Mouse (Mus musculus) heart, adult 11 months (tissue): ENCODE measurements around the gene Trub2.
A peak's percentile ranks its signal among the peaks of the same experiment; 100 is the strongest.
"Not testable (repeated sequence)": the region's sequence is repeated elsewhere in the genome, so short reads cannot be mapped to it uniquely, and the experiment has no call there.

Experiments used
- DNase-seq: peaks from one replicate; pipeline ENCODE4 v3.0.0; 2022

Gene Trub2

GRCm38 (mm10) chr2:29787937-29788681, at the start of gene Trub2:
Trub2 (minus strand) TSS chr2:29788502.
- peak; percentile 98 for DNase-seq

- DNase-seq, result no peak
Measured at GRCm38 (mm10) chr2:29835391-29835899, 47.1 kb upstream of the Trub2 start.

GRCm38 (mm10) chr2:29833796-29834195, 45.5 kb upstream of the Trub2 start:
- no peak for DNase-seq

- no peak for DNase-seq
Measured at GRCm38 (mm10) chr2:29831106-29831505, 42.8 kb upstream of the Trub2 start.

GRCm38 (mm10) chr2:29827709-29828024, 39.4 kb upstream of the Trub2 start:
- no peak for DNase-seq

GRCm38 (mm10) chr2:29826926-29827708, 38.8 kb upstream of the Trub2 start:
- DNase-seq, result peak; percentile 100

GRCm38 (mm10) chr2:29826318-29826925, 38.1 kb upstream of the Trub2 start:
- no peak for DNase-seq

- DNase-seq, result peak; percentile 98
Measured at GRCm38 (mm10) chr2:29820025-29820817, 31.9 kb upstream of the Trub2 start, which contains the start of gene Urm1. Urm1 (plus strand) TSS chr2:29820075.

GRCm38 (mm10) chr2:29819363-29819762, 31.1 kb upstream of the Trub2 start:
- no peak for DNase-seq

- DNase-seq, result peak; percentile 97
Measured at GRCm38 (mm10) chr2:29817426-29818232, 29.3 kb upstream of the Trub2 start.

GRCm38 (mm10) chr2:29815678-29816371, 27.5 kb upstream of the Trub2 start:
- DNase-seq, result peak; percentile 89

GRCm38 (mm10) chr2:29803400-29803831, 15.1 kb upstream of the Trub2 start:
- no peak for DNase-seq

- DNase-seq, result no peak
Measured at GRCm38 (mm10) chr2:29802827-29803201, 14.5 kb upstream of the Trub2 start.

GRCm38 (mm10) chr2:29802075-29802826, 13.9 kb upstream of the Trub2 start, which contains the start of gene Slc27a4:
Slc27a4 (plus strand) TSS chr2:29802634.
- peak; percentile 100 for DNase-seq

- no peak for DNase-seq
Measured at GRCm38 (mm10) chr2:29792772-29793487, 4.6 kb upstream of the Trub2 start.

GRCm38 (mm10) chr2:29787104-29787917, 991 bp downstream of the Trub2 start, which contains the start of gene Coq4:
Coq4 (plus strand) TSS chr2:29787493.
- peak; percentile 99 for DNase-seq

GRCm38 (mm10) chr2:29784290-29784689, 4.0 kb downstream of the Trub2 start:
- DNase-seq, result no peak

GRCm38 (mm10) chr2:29781256-29781655, 7.0 kb downstream of the Trub2 start:
- DNase-seq, result not testable (repeated sequence)

- no peak for DNase-seq
Measured at GRCm38 (mm10) chr2:29773323-29773722, 15.0 kb downstream of the Trub2 start.
